Mouse (Mus musculus): ENCODE results near the gene Rtraf.

Rtraf gene

DNA sequence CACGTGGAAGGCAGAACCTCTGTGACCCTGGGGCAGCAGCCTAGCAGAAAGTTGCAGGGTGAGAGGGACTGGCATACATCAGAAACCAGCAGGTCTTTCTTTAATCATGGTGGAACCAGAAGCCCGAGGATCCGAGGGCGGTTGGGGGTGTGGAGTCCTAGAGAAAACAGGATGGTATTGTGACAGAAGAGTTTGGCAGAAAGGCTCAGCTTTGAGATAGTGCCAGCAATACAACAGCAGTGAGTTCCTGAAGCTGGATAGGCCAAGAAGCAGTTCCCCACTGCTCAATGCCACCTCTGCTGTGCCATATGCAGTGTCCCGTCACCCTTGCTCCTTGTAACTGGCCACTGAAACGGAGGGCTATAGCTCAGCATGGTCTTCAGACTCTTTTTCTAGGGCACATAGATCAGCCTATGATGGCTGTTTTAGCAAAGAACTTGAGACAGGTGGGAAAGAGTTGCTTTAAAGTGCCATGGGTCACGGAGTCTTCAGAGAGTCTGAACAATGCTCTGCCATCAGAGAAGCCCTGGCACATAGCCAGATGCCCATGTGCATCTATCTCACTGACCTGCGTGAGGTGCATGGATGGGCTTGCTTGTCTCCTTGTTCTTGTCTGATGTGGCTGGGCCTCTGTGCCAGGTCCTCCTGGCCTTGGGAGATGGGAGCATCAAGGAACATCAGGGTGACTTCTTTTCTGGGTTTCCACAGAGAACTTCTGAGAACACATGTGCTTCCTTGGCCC lies 22.0 kb downstream of the Rtraf start:
- no peak for DNase-seq (ENCODE audit: extremely low spot score, low read depth, low spot score)

DNA sequence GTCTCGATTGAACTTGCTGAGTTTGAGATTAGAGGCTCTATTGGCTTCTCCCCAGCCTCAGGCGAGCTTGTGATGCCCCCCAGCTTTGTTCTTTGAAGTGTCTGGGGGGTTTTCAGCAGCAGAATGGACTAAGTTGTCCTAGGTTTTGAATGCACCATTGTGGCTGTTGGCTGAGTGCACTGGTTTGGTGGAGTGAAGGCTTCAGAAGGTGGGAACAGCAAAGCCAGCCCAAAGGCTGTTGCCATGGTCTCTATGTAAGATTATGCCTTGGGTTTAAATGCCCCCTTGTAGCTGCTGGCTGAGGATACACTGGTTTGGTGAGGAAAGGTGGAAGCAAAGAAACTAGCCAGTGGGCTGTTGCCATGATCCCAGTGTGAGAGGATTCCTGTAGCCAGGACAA lies 23.1 kb downstream of the Rtraf start:
- no peak for DNase-seq (ENCODE audit: extremely low spot score, low read depth, low spot score)

DNA sequence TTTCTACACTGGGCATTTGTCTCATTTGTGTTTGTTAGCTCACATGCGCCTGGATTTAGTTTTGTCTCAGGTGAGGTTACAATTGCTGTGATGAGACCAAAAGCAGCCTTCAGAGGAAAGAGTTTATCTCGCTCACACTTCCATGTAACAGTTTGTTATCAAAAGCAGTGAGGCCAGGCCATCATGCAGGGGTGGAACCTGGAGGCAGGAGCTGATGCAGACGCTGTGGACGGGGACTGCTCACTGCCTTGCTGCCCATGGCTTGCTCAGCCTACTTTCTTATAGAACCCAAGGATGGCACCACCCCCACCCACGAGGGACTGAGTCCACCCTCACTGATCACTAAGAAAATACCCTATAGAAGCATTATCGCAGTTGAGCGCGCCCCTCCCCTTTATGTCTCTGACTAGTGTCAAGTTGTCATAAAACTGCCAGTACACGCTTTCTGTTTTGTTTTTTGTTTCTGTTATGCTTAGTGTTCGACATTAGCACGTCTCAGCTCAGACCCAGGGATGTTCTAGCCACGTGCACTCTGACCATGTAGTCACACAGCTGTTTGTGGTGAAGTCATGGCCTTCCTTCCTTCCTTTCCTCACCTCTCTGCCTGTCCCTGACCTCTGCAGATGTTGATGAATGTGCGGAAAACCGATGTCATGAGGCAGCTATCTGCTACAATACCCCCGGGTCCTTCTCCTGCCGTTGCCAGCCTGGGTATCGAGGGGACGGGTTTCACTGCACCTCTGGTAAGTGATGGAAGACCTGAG lies 26.9 kb downstream of the Rtraf start:
- no peak for DNase-seq (ENCODE audit: extremely low spot score, low read depth, low spot score)

DNA sequence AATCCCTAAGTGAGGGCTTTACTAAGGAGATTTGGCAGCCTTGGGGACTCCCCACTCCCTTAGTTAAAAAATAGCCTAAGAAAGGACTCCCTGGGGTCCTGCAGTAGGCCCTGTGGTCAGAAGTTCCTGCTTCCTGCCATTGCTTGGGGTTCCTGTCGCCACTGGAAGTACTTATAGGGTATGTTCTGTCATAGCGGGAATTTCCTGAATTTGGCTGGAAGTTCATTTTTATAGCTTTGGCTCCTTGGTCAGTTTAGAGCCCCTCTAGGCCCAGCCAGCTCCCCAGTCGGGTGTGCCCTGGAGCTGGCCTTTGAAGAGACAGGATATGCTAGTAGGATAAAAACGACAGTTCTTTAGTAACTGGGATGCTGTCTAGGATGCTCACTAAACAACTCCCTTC lies 28.7 kb downstream of the Rtraf start:
- DNase-seq (ENCODE audit: extremely low spot score, low read depth, low spot score), result no peak

DNA sequence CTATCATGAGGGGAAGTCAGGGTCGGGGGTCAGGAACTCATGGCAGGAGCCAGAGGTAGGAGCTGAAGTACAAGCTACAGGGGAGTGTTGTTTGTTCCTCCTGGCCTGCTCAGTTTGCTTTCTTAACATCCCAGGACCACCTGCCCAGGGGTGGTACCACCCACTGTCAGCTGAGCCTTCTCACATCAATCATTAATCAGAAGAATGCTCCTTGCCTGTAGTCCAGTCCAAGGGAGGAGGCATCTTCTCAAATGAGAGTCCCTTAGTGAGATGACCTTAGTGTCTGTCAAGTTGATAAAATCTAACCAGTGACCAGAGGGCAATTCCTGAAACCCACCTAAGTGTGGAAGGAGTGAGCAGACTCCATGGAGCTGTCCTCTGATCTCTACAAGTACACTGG lies 35.2 kb downstream of the Rtraf start:
- no peak for DNase-seq (ENCODE audit: extremely low spot score, low read depth, low spot score)

DNA sequence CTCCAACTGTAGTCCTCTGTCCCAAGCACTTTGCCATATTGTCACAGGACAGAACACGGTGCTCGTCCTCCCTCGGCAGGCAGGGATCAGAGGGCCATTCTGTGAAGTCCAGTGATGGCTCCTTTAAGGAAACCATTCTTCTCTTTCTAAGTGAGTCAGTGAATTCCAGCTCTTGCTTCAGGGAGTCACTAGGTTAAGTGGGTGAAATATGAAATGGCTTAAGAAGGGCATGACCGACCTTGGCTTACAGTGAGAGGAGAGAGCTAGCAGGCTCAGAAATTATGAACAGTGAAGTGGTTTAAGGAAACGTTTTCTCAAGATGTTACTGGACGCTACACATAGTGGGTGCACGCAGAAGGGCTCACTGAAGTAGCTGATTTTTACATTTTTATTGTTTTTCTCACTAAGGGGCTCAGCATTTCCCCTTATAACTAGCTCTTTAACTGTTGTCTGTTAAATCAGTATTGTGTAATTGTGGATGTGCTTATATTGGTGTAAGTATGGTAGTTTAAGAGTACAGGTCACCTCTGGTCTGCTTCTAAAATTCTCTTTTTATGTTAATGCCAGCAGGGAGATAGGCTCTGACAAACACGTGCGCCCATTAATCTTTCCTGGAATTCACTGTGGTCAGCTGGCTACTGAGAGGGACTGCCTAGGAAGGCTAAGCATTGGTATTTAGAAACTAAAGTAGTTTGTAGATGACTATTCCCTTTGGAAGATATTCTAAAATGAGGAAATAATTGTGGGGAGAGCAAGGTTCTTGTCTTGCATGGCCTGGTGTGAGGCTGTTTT lies 37.6 kb downstream of the Rtraf start:
- DNase-seq (ENCODE audit: extremely low spot score, low read depth, low spot score), result no peak

DNA sequence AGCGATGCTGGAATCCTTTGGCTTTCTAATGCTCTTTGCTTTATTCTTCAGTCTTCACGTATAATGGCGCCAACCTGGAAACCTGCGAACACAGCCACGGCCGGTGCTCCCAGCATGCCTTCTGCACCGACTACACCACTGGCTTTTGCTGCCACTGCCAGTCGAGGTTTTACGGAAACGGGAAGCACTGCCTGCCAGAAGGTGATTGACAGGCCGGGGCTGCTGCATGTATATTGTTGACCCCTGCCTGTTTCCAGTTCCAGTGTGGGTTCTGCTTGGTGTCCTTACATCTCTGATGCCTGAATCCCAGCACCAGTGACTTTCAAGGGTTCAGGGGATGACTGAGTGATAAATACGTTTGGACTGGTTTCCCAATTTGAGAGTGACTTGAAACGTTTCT lies 45.7 kb downstream of the Rtraf start:
- no peak for DNase-seq (ENCODE audit: extremely low spot score, low read depth, low spot score)

DNA sequence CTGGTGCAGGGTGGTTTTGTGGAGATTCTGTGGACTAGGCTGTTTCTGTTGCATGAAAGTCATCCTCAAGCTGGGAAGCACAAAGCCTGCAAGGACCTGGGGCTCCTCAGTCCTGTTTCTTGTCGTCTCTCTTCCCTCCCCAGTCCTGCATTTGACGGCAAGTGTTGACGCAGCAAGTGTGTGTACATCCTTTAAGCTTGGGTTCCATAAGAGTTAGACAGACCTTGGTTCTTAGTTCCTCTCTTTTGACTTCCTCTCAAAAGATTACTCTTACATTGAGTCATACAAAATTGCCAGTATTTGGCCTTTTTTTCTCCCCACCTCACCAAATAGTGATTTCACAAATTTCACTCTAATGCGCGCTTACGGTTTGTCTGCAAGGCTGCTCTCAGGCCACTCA lies 46.3 kb downstream of the Rtraf start:
- no peak for DNase-seq (ENCODE audit: extremely low spot score, low read depth, low spot score)

DNA sequence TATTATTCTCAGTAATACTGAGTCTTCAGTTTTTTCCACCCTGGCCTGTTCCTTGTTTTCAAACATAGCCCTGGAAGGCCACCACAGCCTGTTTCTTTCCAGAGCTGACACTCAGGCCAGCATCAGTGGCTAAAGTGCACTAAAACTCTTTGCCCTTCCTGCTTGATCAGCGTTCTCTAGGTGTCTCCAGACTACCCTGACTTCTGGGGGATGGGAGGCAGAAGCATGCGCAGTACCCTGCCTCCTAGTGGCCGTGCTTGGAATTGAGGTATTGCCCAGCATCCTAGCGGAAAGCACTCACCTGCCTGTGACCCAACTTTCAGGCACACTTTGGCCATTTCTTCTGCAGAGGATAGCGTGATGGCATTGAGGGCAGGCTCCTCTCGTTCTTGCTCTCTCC lies 46.7 kb downstream of the Rtraf start:
- no peak for DNase-seq (ENCODE audit: extremely low spot score, low read depth, low spot score)

DNA sequence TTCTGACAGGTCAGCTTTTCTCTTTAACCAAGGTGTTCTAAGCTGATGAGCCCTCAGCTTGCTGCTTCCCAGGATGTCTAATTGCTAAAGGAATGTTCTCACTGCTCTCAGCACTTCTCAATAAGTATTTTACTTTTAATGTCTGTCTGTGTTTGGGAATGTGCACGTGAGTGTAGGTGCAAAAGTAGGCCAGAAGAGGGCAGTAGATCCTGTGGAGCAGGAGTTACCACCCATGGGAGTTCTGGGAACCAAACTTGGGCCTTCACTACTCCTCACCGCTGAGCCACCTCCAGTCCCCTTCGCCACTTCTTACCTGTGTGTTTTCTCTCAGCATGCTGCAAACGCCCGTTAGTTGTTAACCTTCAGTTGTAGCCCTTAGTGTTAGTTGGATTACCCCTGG lies 47.4 kb downstream of the Rtraf start:
- no peak for DNase-seq (ENCODE audit: extremely low spot score, low read depth, low spot score)

DNA sequence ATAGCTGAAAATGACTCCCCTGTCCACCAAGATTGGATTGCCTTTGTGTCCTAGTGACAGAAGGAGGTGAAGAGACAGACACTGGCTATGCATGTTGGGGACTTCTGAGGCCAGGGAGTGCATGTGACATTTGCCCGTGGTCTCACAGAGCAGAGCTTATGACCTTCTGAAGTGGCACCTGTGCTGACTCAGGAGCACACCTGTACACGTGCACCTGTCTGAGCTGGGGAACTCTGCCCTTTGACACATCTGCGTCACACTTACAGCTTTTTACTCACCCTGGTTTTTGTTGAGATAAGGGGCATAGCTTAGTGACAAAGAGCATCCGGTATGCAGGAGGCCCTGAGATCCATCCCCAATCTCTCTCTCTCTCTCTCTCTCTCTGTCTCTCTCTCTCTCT lies 48.1 kb downstream of the Rtraf start:
- DNase-seq (ENCODE audit: extremely low spot score, low read depth, low spot score), result no peak

DNA sequence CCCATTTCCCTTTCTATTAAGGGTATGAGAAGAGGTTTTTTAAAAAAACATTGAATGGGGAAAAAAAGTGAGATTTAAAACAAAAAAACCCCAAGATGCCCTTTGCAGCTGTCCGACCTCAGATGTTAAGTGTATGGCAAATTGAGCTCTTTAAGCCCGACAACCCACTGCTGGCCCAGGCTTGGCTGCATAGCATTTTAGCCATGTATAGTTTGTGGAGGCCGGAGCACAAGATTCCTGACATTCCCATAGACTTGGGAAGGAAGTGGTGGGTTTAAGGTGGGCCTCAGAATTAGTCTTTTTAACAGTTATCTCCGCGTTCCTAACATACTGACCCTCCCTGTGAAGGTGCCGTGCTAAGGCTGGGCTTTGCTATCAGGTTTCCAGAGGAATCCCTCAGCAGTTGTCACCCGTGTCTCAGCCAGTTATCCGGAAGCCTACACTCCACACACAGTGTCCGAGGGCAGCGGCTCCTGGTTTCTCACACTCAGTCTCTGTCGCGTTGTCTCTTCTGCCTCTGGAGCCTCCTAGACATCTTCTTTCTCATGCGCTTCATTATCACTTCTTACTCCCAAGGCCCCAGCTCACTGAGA lies 49.5 kb downstream of the Rtraf start:
- DNase-seq (ENCODE audit: extremely low spot score, low read depth, low spot score), result no peak

DNA sequence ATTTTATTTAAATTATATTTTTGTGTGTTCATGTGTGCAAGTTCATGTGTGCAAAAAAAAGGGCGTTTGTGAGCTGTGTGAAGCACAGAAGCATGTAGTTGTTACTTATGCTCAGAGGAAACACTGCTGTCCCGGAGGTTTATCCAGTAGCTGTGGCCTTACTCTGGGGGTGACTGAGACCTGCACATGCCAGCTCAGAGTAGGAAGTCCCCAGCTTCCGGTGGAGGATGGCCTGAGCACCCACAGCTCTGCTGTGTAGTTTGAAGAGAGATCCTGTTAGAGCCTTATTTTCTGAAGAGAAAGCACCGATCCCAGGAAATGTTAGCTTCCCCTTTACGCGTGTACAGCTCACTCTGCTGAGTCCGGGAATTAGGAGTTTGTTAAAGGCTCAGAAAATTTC lies 52.5 kb downstream of the Rtraf start:
- DNase-seq (ENCODE audit: extremely low spot score, low read depth, low spot score), result no peak

DNA sequence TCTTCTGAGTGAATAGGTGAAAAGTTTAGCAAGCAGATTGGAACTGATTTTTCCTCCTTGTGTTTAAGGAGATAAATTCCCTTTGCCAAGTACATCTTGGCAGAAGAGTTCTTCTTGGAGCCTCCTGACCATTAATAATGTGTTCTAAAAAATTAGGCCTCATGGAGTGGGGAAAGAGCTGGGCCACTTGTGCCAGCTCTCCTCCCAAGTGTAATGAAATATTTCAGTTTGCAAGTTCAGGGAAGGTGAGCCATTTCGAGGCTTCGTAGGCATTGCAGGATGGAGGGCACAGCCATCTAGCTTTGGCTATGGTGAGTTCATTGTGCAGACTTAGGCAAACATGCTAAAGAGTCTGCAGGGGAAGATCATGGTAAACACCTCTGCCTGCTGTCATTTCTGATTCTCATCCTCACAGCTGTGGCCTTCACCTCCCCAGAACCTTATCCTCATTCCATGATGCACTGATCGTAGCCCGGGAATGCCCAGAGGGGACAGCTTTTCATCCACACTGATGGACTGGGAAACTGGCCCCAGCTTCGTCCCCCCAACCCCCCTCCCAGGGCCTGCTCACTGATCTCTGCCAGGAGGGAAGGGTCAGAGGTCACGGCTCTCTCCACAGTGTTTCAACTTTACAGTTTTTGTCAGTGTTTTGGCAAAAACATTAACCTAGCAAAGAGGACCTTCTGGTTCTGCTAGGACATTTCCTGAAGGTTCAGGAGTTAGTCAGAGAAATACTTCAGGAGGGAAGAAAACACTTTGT lies 54.0 kb downstream of the Rtraf start:
- no peak for DNase-seq (ENCODE audit: extremely low spot score, low read depth, low spot score)

DNA sequence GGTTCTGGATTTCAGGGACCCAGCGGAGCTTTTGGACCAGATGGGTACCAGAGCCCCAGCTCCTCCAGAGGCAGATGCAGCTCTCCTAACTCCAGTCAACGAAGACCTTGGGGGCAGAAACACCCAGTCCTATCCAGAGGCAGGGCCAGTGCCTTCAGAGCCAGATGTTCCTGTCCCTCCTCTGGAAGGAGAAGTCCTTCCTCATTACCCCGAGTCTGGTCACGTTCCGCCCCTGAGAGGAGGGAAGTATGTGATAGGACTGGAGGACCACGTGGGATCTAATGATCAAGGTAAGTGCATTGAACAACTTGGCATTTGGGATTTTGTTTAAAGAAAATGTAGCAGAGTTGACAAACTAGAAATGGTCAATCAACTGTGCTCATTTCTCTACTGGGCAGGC lies 55.0 kb downstream of the Rtraf start:
- no peak for DNase-seq (ENCODE audit: extremely low spot score, low read depth, low spot score)

DNA sequence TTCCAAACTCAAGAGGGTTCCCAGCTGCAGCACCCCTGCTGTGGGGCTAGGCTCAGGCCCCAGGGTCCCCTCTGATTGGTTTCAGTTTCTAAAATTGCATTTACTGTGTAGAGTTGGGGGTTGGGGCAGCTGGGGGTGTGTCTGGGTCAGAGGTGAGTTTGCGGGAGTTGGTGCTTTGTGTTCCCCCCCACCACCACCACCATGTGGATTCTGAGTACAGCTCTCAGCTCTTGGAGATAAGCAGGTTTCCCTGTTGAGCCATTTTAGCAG lies 57.3 kb downstream of the Rtraf start:
- DNase-seq (ENCODE audit: extremely low spot score, low read depth, low spot score), result no peak

DNA sequence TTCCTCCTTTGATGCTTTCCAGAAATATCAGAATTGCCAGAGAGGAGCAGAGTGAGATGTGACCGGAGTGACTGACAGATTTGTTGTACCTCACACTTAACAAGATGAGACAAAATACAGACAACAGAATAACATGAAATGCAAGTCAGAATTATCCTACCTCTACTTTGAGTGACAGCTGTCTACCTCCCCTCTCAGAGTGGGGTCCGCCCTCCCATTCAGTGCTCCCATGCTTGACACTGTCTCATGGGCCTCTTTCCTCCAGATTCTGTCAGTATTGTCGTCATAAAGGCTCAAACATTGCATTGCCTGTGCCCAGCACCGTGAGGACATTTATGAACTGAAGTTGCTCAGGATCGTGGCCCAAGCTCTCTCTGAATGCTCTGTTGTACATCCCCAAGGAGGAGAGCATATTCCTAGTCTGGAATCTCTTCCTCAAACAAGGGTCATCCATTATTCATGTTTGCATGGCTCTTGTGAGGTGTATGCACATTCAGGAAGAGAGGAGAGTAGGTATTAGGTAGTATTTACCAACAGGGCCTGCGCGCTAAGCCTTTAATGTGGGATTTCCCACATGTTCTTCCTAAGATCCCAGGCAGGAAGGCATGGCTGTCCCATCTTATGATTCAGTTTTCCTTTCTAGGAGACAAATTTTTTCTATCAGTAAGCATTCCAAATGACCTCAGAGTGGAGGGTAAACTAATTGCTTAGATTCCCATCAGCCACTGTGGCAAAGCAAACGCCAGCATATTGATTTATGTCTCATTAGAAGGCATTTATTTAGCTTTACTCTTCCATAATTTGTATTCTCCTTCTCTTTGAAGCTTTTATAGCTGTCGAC lies 57.9 kb downstream of the Rtraf start:
- DNase-seq (ENCODE audit: extremely low spot score, low read depth, low spot score), result no peak

DNA sequence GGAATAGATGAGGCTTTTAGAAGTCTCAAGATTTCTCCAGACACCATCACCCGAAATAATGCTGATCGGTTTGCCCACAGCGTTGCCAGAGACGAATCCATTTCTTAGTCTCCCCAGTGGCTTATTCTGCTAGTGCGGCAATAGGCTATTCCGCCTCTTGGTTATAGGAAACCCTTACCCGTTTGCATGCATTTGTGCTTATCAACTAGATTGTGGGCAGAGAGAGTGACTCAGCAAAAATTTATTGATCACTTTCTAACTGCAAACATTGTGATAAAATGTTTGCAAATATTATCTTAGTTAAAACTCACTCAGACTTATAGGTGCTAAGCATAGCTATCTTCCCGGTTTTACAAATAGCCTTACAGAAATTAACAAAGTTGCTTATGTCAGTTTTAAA lies 59.3 kb downstream of the Rtraf start:
- DNase-seq (ENCODE audit: extremely low spot score, low read depth, low spot score), result no peak

DNA sequence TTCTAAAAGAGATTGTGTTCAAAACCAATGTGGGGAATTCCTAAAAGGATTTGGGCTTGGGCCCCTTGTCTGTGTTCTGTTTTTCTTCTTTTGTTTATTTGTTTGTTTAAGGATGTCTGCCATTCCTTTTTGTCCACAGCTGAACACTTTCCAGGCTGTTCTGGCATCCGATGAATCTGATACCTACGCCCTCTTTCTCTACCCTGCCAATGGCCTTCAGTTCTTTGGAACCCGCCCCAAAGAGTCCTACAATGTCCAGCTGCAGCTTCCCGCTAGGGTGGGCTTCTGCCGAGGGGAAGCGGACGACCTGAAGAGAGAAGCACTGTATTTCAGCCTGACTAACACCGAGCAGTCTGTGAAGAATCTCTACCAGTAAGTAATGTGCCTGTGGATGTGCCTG lies 60.1 kb downstream of the Rtraf start:
- no peak for DNase-seq (ENCODE audit: extremely low spot score, low read depth, low spot score)

DNA sequence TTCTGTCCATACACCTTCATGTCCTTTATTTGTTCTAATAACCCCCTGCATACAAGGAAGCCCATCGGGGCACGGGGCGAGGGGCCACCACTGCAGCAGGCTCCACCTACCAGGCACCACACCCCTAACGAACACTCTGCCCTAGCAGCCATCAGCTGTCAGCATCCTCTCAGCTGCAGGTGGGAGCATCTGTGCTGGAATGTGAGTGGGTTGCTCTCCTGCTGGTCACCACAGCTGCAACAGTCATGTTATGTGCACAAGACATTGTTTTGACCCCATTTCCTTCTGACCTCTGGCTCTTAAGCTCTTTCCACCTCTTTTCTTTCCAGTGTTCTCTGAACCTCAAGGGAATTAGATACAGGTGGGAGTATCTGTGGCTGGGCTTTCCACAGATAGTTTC lies 61.6 kb downstream of the Rtraf start:
- DNase-seq (ENCODE audit: extremely low spot score, low read depth, low spot score), result no peak
